Mouse (Mus musculus): ENCODE measurements at regions not wholly inside any gene's neighbourhood (a gene's known extent, or its start where the extent isn't known, plus 50 kb on each side); places are given as distances from the start of the nearest gene placed in this dataset.

- H3K4me3 ChIP-seq (ENCODE audit: low read depth, low read length) = no peak overlapping the region
- H3K27me3 ChIP-seq (ENCODE audit: control insufficient read depth, insufficient read depth, low read length, poor library complexity, severe bottlenecking) = no peaks in the 10 kb centered on the region
- H3K36me3 ChIP-seq (ENCODE audit: control insufficient read depth, insufficient read depth, low read length, poor library complexity, severe bottlenecking) = no peaks in the 10 kb centered on the region
- no peak overlapping the region for H3K27ac ChIP-seq (ENCODE audit: insufficient read depth, low read length)
- no peak for TF ChIP-seq CTCF (IDR thresholded peaks at IDR 0.05; ENCODE audit: low read depth, low read length)
- no peak for TF ChIP-seq EP300 (IDR thresholded peaks at IDR 0.05; ENCODE audit: insufficient read depth, low read depth, low read length)
- no peak for TF ChIP-seq POLR2A (IDR thresholded peaks at IDR 0.05; ENCODE audit: insufficient read depth, low read length)
- H3K4me1 ChIP-seq (ENCODE audit: control insufficient read depth, insufficient read depth, low read length) = no peaks in the 10 kb centered on the region
- H3K9me3 ChIP-seq (replicated peaks; ENCODE audit: control insufficient read depth, insufficient read depth, low read length, poor library complexity, severe bottlenecking) = peaks cover 10% of the 10 kb centered on the region; the same call in 1 of the 2 replicates
- H3K9ac ChIP-seq (ENCODE audit: low read depth, poor library complexity, severe bottlenecking) = no peak overlapping the region
These were observed 61.7 kb upstream of the Opcml start for GRCm38 (mm10) chr9:27728652-27729557.

GRCm38 (mm10) chr9:27729558-27729889 lies 61.1 kb upstream of the Opcml start:
- H3K36me3 ChIP-seq (ENCODE audit: control insufficient read depth, insufficient read depth, low read length, poor library complexity, severe bottlenecking) = no peaks in the 10 kb centered on the region
- peaks cover 10% of the 10 kb centered on the region; the same call in 1 of the 2 replicates for H3K9me3 ChIP-seq (replicated peaks; ENCODE audit: control insufficient read depth, insufficient read depth, low read length, poor library complexity, severe bottlenecking)
- no peak overlapping the region for H3K27ac ChIP-seq (ENCODE audit: insufficient read depth, low read length)
- no peak overlapping the region for H3K4me3 ChIP-seq (ENCODE audit: low read depth, low read length)
- H3K27me3 ChIP-seq (ENCODE audit: control insufficient read depth, insufficient read depth, low read length, poor library complexity, severe bottlenecking) = no peaks in the 10 kb centered on the region
- TF ChIP-seq CTCF (IDR thresholded peaks at IDR 0.05; ENCODE audit: low read depth, low read length) (no peak), EP300 (IDR thresholded peaks at IDR 0.05; ENCODE audit: insufficient read depth, low read depth, low read length) (no peak), POLR2A (IDR thresholded peaks at IDR 0.05; ENCODE audit: insufficient read depth, low read length) (no peak)
- H3K9ac ChIP-seq (ENCODE audit: low read depth, poor library complexity, severe bottlenecking) = no peak overlapping the region
- H3K4me1 ChIP-seq (ENCODE audit: control insufficient read depth, insufficient read depth, low read length) = no peaks in the 10 kb centered on the region

DNA sequence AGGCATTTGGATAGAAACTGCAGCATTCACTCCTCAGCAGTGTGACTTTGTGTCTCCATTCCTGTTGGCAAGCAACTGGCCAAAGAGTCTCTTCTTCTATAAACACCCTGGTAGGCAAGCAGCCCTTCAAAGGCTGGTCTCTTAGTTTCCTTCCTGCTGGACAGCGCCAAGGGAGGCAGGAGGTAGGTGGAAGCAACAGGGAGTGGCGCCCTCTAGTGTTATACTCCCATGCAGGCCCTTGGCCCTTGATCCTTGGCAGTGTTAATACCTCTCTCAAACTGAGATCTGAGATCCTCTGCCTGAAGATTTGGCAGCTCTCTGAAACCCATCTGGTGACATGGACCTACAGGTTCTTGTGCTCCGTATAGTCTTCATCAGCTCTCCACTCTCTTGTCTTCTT lies 51.3 kb upstream of the Opcml start:
- Histone ChIP-seq H3K4me1 (ENCODE audit: control insufficient read depth, insufficient read depth, low read length) (no peaks in the 10 kb centered on the region), H3K9me3 (replicated peaks; ENCODE audit: control insufficient read depth, insufficient read depth, low read length, poor library complexity, severe bottlenecking) (no peaks in the 10 kb centered on the region), H3K4me3 (ENCODE audit: low read depth, low read length) (no peak overlapping the region), H3K36me3 (ENCODE audit: control insufficient read depth, insufficient read depth, low read length, poor library complexity, severe bottlenecking) (no peaks in the 10 kb centered on the region), H3K9ac (ENCODE audit: low read depth, poor library complexity, severe bottlenecking) (no peak overlapping the region), H3K27ac (ENCODE audit: insufficient read depth, low read length) (no peak overlapping the region), H3K27me3 (ENCODE audit: control insufficient read depth, insufficient read depth, low read length, poor library complexity, severe bottlenecking) (no peaks in the 10 kb centered on the region)
- TF ChIP-seq POLR2A (IDR thresholded peaks at IDR 0.05; ENCODE audit: insufficient read depth, low read length) (no peak), CTCF (IDR thresholded peaks at IDR 0.05; ENCODE audit: low read depth, low read length) (peak; percentile 80)

Data from ES-Bruce4 (cell line).